Mouse (Mus musculus) ES-Bruce4 (cell line): ENCODE measurements around the gene Ceacam18. TPM values are rescaled to one million over a fixed set of nuclear protein-coding genes. Genes with fewer than 3 reads are reported as not detected.
A peak's percentile ranks its signal among the peaks of the same experiment; 100 is the strongest.

ENCODE experiments used
- H3K27ac ChIP-seq: 2 replicates; pipeline ENCODE4 v1.5.1; 2012; ENCODE audit warnings: low read length, inconsistent platforms; ENCODE audit not compliant: insufficient read depth
- H3K27me3 ChIP-seq: 2 replicates; pipeline ENCODE4 v1.6.1; 2012; ENCODE audit warnings: mild to moderate bottlenecking, low read length, inconsistent platforms; ENCODE audit not compliant: control insufficient read depth, poor library complexity, insufficient read depth, severe bottlenecking
- H3K36me3 ChIP-seq: 2 replicates; pipeline ENCODE4 v1.6.1; 2012; ENCODE audit warnings: inconsistent platforms, mild to moderate bottlenecking, low read length, moderate library complexity; ENCODE audit not compliant: control insufficient read depth, poor library complexity, insufficient read depth, severe bottlenecking
- H3K4me1 ChIP-seq: one replicate; pipeline ENCODE4 v1.8.1; 2011; ENCODE audit warnings: low read length; ENCODE audit not compliant: control insufficient read depth, insufficient read depth
- H3K4me3 ChIP-seq: 2 replicates; pipeline ENCODE4 v1.5.1; 2011; ENCODE audit warnings: low read depth, mild to moderate bottlenecking, low read length
- H3K9ac ChIP-seq: 2 replicates; pipeline ENCODE4 v1.6.1; 2012; ENCODE audit warnings: low read depth, mild to moderate bottlenecking, inconsistent platforms; ENCODE audit not compliant: poor library complexity, severe bottlenecking
- H3K9me3 ChIP-seq: replicated peaks from 2 replicates; pipeline ENCODE4 v1.6.1; 2012; ENCODE audit warnings: mild to moderate bottlenecking, low read length, inconsistent platforms; ENCODE audit not compliant: control insufficient read depth, poor library complexity, insufficient read depth, severe bottlenecking
- CTCF ChIP-seq: IDR thresholded peaks from one replicate; pipeline ENCODE4 v1.8.1; 2011; ENCODE audit warnings: low read depth, low read length
- EP300 ChIP-seq: IDR thresholded peaks from 2 replicates; pipeline ENCODE4 v1.6.1; 2011; ENCODE audit warnings: low read depth, low read length; ENCODE audit not compliant: insufficient read depth
- POLR2A ChIP-seq: IDR thresholded peaks from one replicate; pipeline ENCODE4 v1.8.1; 2011; ENCODE audit warnings: low read length; ENCODE audit not compliant: insufficient read depth
- polyA plus RNA-seq: library from polyadenylated mRNA; stranded (reverse); fragments of >200 nt; gene quantifications from 2 replicates; pipeline ENCODE4 v1.2.4, GENCODE M21; 2011; ENCODE audit warnings: low read depth; ENCODE audit not compliant: missing spikeins, insufficient read depth, insufficient read length

The Ceacam18 gene
- polyA plus RNA-seq, 1 experiment = not detected

GRCm38 (mm10) chr7:43613816-43614551 lies 20.5 kb upstream of the Ceacam18 start:
- Histone ChIP-seq H3K27ac (no peak overlapping the region), H3K4me1 (peaks cover 4% of the 10 kb centered on the region), H3K9ac (no peak overlapping the region), H3K9me3 (no peaks in the 10 kb centered on the region), H3K27me3 (no peaks in the 10 kb centered on the region), H3K36me3 (peaks cover 31% of the 10 kb centered on the region), H3K4me3 (no peak overlapping the region)
- TF ChIP-seq CTCF (no peak), EP300 (no peak), POLR2A (no peak)

- no peak for TF ChIP-seq POLR2A
- TF ChIP-seq EP300 = no peak
- no peak for TF ChIP-seq CTCF
- Histone ChIP-seq H3K9ac (no peak overlapping the region), H3K4me1 (no peaks in the 10 kb centered on the region), H3K4me3 (no peak overlapping the region), H3K27ac (no peak overlapping the region), H3K27me3 (no peaks in the 10 kb centered on the region), H3K9me3 (no peaks in the 10 kb centered on the region), H3K36me3 (peaks cover 8% of the 10 kb centered on the region; the same call in 1 of the 2 replicates)
Measured at GRCm38 (mm10) chr7:43622927-43623326, 11.6 kb upstream of the Ceacam18 start.

- TF ChIP-seq POLR2A = no peak
- TF ChIP-seq EP300 = no peak
- no peak overlapping the region for H3K27ac ChIP-seq
- peak overlapping the region; percentile 18; the same call in 1 of the 2 replicates for H3K9ac ChIP-seq
Measured at GRCm38 (mm10) chr7:43623819-43624218, 10.7 kb upstream of the Ceacam18 start.

GRCm38 (mm10) chr7:43625065-43625464 lies 9.4 kb upstream of the Ceacam18 start:
- no peaks in the 10 kb centered on the region for H3K36me3 ChIP-seq
- H3K27me3 ChIP-seq = no peaks in the 10 kb centered on the region
- TF ChIP-seq EP300 = no peak
- TF ChIP-seq CTCF = no peak
- TF ChIP-seq POLR2A = no peak
- no peak overlapping the region for H3K27ac ChIP-seq
- no peak overlapping the region for H3K4me3 ChIP-seq
- H3K9me3 ChIP-seq = no peaks in the 10 kb centered on the region
- H3K9ac ChIP-seq = no peak overlapping the region
- H3K4me1 ChIP-seq = no peaks in the 10 kb centered on the region

More at GRCm38 (mm10) chr7:43623819-43624218, 10.7 kb upstream of the Ceacam18 start:
- H3K27me3 ChIP-seq = no peaks in the 10 kb centered on the region
- H3K9me3 ChIP-seq = no peaks in the 10 kb centered on the region
- peaks cover 3% of the 10 kb centered on the region; the same call in 1 of the 2 replicates for H3K36me3 ChIP-seq
- peak overlapping the region; percentile 3; the same call in 1 of the 2 replicates for H3K4me3 ChIP-seq
- H3K4me1 ChIP-seq = no peaks in the 10 kb centered on the region

- Histone ChIP-seq H3K4me1 (no peaks in the 10 kb centered on the region), H3K27me3 (no peaks in the 10 kb centered on the region), H3K9me3 (no peaks in the 10 kb centered on the region), H3K27ac (no peak overlapping the region), H3K9ac (no peak overlapping the region), H3K36me3 (no peaks in the 10 kb centered on the region), H3K4me3 (no peak overlapping the region)
- TF ChIP-seq EP300 (no peak), CTCF (no peak), POLR2A (no peak)
Measured at GRCm38 (mm10) chr7:43625794-43626422, 8.6 kb upstream of the Ceacam18 start.

- Histone ChIP-seq H3K4me1 (no peaks in the 10 kb centered on the region), H3K36me3 (no peaks in the 10 kb centered on the region), H3K27me3 (no peaks in the 10 kb centered on the region), H3K9ac (no peak overlapping the region), H3K9me3 (no peaks in the 10 kb centered on the region), H3K27ac (no peak overlapping the region), H3K4me3 (no peak overlapping the region)
- TF ChIP-seq CTCF = no peak
Measured at GRCm38 (mm10) chr7:43633940-43634339, 567 bp upstream of the Ceacam18 start.
